Mouse (Mus musculus): ENCODE results near the gene Irf7. TPM values are rescaled to one million over a fixed set of nuclear protein-coding genes. Genes with fewer than 3 reads are reported as not detected.
A peak's percentile ranks its signal among the peaks of the same experiment; 100 is the strongest.

Gene Irf7
- polyA plus RNA-seq, 1 experiment from 2014 or later, result 2.6 TPM

DNA sequence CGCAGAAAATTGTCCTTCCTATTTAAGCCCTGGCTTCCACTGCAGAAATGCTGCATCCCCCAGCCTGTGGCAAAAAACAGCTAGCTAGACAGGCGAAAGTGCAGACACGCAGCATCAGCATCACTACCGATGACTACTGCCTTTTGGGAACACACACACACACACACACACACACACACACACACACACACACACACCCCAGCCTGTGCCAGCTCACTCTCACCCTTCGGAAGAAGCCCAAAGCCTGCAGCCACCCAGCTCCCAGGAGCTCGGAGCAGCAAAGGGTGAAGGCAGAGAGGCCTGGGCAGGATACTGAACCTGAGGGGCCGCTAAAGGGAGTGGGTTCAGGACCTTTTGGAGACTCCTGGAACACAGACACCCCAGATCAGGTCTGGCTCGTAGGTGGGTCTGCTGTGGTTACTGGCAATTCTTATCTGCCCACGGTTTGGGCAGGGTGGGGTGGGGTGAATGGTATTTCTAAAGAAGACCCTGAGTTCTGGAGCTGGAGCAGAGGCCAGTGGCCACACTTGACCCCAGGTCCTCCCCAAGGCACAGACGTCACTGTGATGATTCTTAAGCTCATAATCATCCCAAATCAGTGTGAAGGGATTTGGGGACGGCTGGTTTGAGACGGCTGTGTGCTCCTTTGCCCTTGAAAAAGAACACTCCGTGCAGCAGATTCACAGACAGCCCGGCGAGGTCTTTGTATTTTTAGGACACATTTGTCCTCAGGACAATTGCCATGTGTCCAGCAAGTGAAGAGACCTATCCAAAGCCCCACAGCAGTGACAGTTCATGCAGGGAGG lies 26.5 kb upstream of the Irf7 start:
- Histone ChIP-seq H3K4me2 (peak overlapping the region; percentile 99), H3K4me1 (peaks cover 31% of the 10 kb centered on the region), H3K9ac (replicated peaks) (peak overlapping the region; percentile 64; the same call in 1 of the 2 replicates), H3K4me3 (replicated peaks) (peak overlapping the region; percentile 52), H3K27ac (replicated peaks) (no peak overlapping the region), H3K36me3 (peaks cover 10% of the 10 kb centered on the region; the same call in 1 of the 2 replicates), H3K27me3 (replicated peaks) (peaks cover 59% of the 10 kb centered on the region), H3K9me3 (replicated peaks) (no peaks in the 10 kb centered on the region)
- 32% methylated on average over 15 of the region's 15 CpGs for WGBS
- ATAC-seq (ENCODE audit: low FRiP score), result no peak

DNA sequence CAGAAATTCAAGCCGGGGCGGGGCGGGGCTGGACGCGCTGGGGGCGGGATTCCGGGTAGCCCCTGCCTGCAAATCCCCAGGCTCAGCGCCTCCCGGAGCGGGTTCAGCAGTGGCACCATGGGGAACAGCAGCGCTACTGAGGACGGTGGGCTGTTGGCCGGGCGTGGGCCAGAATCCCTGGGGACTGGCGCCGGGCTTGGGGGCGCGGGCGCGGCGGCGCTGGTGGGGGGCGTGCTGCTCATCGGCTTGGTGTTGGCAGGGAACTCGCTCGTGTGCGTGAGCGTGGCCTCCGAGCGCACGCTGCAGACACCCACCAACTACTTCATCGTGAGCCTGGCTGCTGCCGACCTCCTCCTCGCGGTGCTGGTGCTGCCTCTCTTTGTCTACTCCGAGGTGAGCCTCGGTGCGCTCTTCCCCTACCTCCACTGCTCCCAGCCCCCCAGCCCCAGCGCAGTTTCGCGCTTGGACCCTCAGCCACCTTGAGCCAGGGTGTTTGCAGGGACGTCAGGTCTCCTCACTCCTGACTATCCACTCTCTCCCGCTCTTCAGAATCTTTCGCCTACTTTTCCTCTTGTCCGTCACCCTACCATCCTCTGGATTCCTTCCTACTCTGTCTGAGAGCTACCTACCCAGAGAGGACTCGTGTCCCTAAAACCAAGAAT lies 25.8 kb upstream of the Irf7 start, which contains the start of gene Drd4:
Gene Drd4, plus strand, starts transcription at position 86 of the 662 bp plus-strand sequence.
- H3K36me3 ChIP-seq, result 0 out of 2 replicates have a peak, but pooled peaks cover 3% of the 10 kb centered on the region
- H3K27ac ChIP-seq (replicated peaks), result no peak within 1 kb of the TSS
- H3K9ac ChIP-seq (replicated peaks), result peak within 1 kb of the TSS; percentile 64
- WGBS, result 2% methylated on average over 43 of the region's 46 CpGs
- peak; percentile 36; the same call in 1 of the 2 replicates for ATAC-seq (ENCODE audit: low FRiP score)
- peaks cover 59% of the 10 kb centered on the region for H3K27me3 ChIP-seq (replicated peaks)
- H3K4me1 ChIP-seq, result peaks cover 31% of the 10 kb centered on the region
- H3K4me2 ChIP-seq, result peak within 1 kb of the TSS; percentile 99
- no peaks in the 10 kb centered on the region for H3K9me3 ChIP-seq (replicated peaks)
- H3K4me3 ChIP-seq (replicated peaks), result peak within 1 kb of the TSS; percentile 52

DNA sequence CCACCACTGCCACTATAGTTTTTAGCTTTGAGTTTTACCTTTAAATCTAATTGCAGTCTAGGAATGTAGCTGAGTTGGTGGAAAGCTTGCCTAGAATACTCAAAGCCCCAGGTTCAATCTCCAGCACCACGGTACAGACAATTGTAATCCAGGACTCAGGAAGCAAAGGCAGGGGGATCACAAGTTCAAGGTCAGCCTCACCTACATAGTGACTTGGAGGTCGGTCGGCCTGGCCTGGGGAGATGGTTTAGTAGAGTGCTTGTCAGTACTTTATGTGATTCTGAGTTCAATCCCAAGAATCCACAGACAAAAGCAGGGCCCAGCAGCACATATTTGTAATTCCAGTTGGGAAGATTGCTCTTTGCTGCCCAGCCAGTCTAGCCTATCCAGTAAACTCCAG lies 21.8 kb upstream of the Irf7 start:
- no peak overlapping the region for H3K9ac ChIP-seq (replicated peaks)

DNA sequence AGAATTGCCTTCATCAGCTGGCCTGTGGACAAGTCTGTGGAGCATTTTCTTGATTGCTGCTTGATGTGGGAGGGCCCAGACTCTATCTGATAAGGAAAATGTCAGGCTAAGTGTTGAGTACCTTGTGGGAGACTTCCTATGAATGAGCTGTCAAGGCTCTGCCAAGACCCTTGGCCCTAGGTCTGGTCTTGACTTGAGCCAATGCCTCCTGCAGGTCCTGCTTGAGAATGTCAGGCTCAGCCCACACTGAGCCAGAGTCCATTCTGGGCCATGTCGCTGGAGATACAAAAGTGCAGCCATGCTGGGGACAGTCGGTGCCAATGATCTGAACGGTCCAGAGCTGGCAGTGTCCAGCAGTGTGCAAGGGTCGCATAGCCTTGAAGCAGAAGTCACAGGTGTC lies 16.5 kb upstream of the Irf7 start:
- ATAC-seq (ENCODE audit: low FRiP score), result no peak
- H3K9ac ChIP-seq (replicated peaks), result no peak overlapping the region
- no peak overlapping the region for H3K4me2 ChIP-seq
- H3K27ac ChIP-seq (replicated peaks), result no peak overlapping the region
- H3K4me1 ChIP-seq, result peaks cover 12% of the 10 kb centered on the region
- H3K9me3 ChIP-seq (replicated peaks), result no peaks in the 10 kb centered on the region
- peaks cover 11% of the 10 kb centered on the region for H3K27me3 ChIP-seq (replicated peaks)
- H3K36me3 ChIP-seq, result no peaks in the 10 kb centered on the region
- H3K4me3 ChIP-seq (replicated peaks), result no peak overlapping the region
- WGBS, result 86% methylated on average over 4 of the region's 4 CpGs

More for the DNA sequence above, 21.8 kb upstream of the Irf7 start:
- no peak for ATAC-seq (ENCODE audit: low FRiP score)
- 96% methylated on average over 3 of the region's 3 CpGs for WGBS
- no peaks in the 10 kb centered on the region for H3K9me3 ChIP-seq (replicated peaks)
- H3K4me2 ChIP-seq, result no peak overlapping the region
- H3K36me3 ChIP-seq, result no peaks in the 10 kb centered on the region
- H3K27me3 ChIP-seq (replicated peaks), result peaks cover 31% of the 10 kb centered on the region
- H3K27ac ChIP-seq (replicated peaks), result no peak overlapping the region
- peaks cover 15% of the 10 kb centered on the region for H3K4me1 ChIP-seq
- H3K4me3 ChIP-seq (replicated peaks), result no peak overlapping the region

DNA sequence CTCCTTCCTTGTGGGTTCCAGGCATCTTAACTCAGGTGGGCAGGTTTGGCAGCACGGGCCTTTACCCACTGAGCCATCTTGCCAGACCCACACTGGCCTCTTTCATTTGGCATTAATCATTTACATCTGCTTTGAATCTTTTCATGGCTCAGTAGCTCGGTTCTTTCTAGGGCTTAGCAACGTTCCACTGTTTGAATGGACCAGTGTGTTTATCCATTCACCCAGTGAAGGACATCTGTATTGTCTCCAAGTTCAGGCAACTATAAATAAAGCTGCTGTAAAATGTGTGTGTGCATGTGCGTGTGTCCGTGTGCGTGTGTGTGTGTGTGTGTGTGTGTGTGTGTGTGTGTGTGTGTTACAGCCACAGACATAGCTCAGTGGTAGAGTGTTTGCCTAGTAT lies 15.2 kb upstream of the Irf7 start:
- Histone ChIP-seq H3K36me3 (no peaks in the 10 kb centered on the region), H3K9ac (replicated peaks) (no peak overlapping the region), H3K4me1 (peaks cover 12% of the 10 kb centered on the region), H3K4me2 (no peak overlapping the region), H3K27ac (replicated peaks) (no peak overlapping the region), H3K4me3 (replicated peaks) (no peak overlapping the region), H3K27me3 (replicated peaks) (peaks cover 12% of the 10 kb centered on the region), H3K9me3 (replicated peaks) (no peaks in the 10 kb centered on the region)
- WGBS, result 47% methylated on average over 6 of the region's 6 CpGs
- ATAC-seq (ENCODE audit: low FRiP score), result no peak

DNA sequence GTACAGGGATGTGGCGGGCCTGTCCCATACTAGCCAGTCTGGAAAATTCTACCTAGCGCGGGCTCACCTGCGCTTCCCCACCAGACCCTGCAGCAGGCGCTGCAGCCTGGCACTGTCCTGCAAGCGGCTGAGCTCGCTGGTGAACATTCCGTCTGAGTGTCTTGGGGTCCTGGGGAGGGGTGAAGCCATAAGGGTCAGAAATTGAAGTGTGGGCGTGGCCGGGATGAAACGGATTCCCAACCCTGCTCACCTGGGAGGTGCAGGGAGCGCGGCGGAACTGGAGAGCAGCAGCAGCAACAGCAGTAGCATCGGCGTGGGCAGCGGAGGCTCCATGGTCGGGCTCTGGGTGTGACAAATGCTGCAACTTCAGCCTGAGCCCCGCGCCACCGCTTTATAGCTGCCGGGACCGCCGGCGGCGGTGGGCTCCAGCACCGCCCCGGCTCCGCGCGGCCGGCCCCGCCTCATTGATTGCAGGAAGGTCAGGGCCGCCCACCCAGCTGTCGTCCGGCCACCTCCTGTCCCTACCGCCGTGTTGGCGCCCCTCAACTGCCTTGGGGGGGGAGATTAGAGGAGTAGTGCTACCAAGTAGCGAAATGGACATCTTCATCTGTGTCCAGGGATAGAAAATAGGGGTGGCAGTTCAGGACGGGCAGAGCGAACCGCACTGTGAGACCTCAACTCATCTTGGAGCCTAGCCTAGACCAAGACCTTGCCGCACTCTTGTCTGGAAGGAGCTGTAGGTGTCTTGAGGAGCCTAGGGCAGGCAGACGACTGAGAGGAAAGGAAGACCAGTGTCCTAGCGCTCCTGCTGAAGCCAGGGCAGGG lies 12.7 kb upstream of the Irf7 start, which contains the start of gene Sct:
Gene Sct, minus strand, starts transcription at position 368 of the 825 bp plus-strand sequence.
- peaks cover 12% of the 10 kb centered on the region for H3K27me3 ChIP-seq (replicated peaks)
- ATAC-seq (ENCODE audit: low FRiP score), result peak; percentile 62
- H3K36me3 ChIP-seq, result no peaks in the 10 kb centered on the region
- peak within 1 kb of the TSS; percentile 50 for H3K4me3 ChIP-seq (replicated peaks)
- peak within 1 kb of the TSS; percentile 57 for H3K9ac ChIP-seq (replicated peaks)
- peak within 1 kb of the TSS; percentile 98 for H3K4me2 ChIP-seq
- 2% methylated on average over 46 of the region's 46 CpGs for WGBS
- H3K4me1 ChIP-seq, result peaks cover 12% of the 10 kb centered on the region
- H3K27ac ChIP-seq (replicated peaks), result no peak within 1 kb of the TSS
- no peaks in the 10 kb centered on the region for H3K9me3 ChIP-seq (replicated peaks)

DNA sequence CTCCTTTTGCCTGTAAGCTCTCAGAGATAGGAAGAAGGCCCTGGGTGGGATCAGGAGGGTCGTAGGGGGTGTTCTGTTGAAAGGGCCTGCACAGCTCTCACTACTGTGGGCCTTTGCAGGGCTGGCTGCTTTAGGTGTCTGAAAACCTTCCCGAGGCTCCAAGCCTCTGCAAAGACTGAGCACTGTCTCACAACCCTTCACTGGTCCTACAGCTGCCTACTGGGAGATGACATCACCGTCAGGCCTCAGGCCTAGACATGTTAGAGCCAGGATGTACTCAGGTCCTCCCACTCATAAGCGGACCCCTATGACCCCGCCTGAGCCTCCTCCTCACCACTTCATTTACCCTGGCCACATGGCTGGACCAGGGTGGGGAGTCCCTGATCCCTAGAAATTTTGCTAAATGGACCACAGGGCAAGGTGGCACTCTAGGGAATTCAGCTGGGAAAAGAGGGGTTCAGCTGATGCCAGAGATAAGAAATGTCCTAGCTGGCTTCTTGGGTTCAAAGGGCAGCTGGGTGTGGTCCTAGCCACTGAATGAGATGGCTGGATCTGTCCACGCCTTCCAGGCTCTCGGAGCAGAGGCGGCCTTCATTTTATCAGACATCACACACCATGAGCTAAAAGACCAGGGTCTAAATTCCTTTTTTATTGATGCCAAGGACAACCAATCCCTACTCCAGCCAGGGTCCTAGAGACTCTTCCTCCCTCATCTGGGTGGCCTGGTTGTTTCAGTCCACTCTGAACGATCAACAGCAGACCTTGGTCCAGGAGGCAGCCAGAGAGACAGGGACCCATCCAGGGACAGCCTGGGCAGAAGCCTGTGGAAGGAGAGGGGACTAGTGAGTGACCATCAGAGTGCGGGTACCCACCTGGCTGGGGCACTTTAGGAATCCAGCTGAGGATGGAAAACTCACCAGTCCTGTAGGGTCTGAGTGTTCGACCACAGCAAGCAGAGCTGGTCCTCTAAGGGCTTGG lies 11.7 kb upstream of the Irf7 start:
- Histone ChIP-seq H3K36me3 (no peaks in the 10 kb centered on the region), H3K9ac (replicated peaks) (no peak overlapping the region), H3K9me3 (replicated peaks) (no peaks in the 10 kb centered on the region), H3K4me3 (replicated peaks) (peak overlapping the region; percentile 50; the same call in 1 of the 2 replicates), H3K27me3 (replicated peaks) (peaks cover 12% of the 10 kb centered on the region), H3K27ac (replicated peaks) (no peak overlapping the region), H3K4me2 (peak overlapping the region; percentile 98), H3K4me1 (peaks cover 12% of the 10 kb centered on the region)
- 84% methylated on average over 11 of the region's 11 CpGs for WGBS
- no peak for ATAC-seq (ENCODE audit: low FRiP score)

DNA sequence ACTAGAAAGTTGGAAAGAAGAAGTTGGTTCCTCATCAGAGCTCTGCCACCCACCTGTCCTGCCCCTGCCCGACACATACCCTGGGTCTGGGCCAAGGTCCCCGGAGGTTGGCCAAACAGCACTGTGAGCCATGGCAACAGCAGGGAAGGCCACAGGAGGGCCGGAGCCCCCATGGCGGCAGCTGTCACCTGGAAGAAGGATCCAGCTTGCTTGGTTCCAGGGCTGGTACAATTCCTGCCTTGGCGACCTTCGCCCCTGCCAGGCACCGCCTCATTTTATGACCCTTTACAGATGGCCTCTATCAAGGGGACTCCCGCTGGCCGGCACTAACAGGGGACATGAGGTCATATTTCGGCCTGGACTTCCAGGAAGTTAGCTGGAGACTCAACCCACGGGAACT lies 10.3 kb upstream of the Irf7 start, which contains the start of gene Cdhr5:
Gene Cdhr5, minus strand, starts transcription at position 241 of the 400 bp plus-strand sequence.
- WGBS, result 30% methylated on average over 11 of the region's 11 CpGs
- H3K4me2 ChIP-seq, result no peak within 1 kb of the TSS
- H3K4me1 ChIP-seq, result peaks cover 12% of the 10 kb centered on the region
- H3K9ac ChIP-seq (replicated peaks), result no peak within 1 kb of the TSS
- H3K4me3 ChIP-seq (replicated peaks), result no peak within 1 kb of the TSS
- ATAC-seq (ENCODE audit: low FRiP score), result no peak
- H3K9me3 ChIP-seq (replicated peaks), result no peaks in the 10 kb centered on the region
- no peak within 1 kb of the TSS for H3K27ac ChIP-seq (replicated peaks)
- H3K27me3 ChIP-seq (replicated peaks), result peaks cover 12% of the 10 kb centered on the region
- H3K36me3 ChIP-seq, result no peaks in the 10 kb centered on the region

DNA sequence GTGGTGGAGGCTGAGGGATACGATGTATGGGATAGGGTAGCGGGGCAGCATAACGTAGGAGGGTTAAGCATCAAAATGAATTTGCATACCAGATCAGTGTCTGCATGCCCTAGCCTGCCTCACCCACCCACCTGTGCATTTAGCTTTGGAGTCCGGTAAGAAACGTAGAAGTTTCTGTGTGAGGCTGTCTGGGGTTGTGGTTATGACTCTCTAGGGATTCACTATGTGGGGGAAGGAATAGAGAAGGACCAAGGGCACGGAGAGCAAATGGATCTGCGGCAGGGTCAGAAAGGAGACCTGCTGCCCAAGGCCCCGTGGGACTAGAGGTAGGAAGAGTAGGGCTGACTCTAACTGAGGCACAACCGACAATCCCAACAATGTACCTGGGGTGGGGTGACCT lies 9.1 kb upstream of the Irf7 start:
- WGBS, result 83% methylated on average over 9 of the region's 9 CpGs

DNA sequence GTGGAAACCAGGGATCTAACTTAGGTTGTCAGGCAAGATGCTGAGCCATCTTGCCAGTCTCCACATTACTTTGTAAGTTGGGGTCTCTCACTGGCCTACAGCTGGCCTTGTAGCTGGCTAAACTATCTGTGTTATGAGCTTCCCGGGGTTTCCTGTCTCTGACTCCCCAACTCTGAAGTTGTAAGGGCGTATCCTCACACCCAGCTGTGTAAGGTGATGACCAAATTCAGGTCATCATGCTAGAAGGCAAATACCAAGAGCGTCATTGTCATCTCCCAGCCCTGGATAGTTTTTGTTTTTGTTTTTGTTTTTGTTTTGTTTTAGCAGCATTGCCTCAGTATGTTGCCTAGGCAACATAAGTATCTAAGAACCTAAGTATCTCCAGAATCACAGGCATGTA lies 4.3 kb upstream of the Irf7 start:
- no peaks in the 10 kb centered on the region for H3K36me3 ChIP-seq
- ATAC-seq (ENCODE audit: low FRiP score), result no peak
- H3K4me3 ChIP-seq (replicated peaks), result no peak overlapping the region
- H3K9ac ChIP-seq (replicated peaks), result no peak overlapping the region
- no peak overlapping the region for H3K27ac ChIP-seq (replicated peaks)
- no peak overlapping the region for H3K4me2 ChIP-seq
- no peaks in the 10 kb centered on the region for H3K9me3 ChIP-seq (replicated peaks)
- peaks cover 10% of the 10 kb centered on the region for H3K4me1 ChIP-seq
- H3K27me3 ChIP-seq (replicated peaks), result no peaks in the 10 kb centered on the region
- WGBS, result 85% methylated on average over 3 of the region's 3 CpGs

More for the DNA sequence above, 9.1 kb upstream of the Irf7 start:
- Histone ChIP-seq H3K4me2 (no peak overlapping the region), H3K4me1 (peaks cover 12% of the 10 kb centered on the region), H3K4me3 (replicated peaks) (no peak overlapping the region), H3K36me3 (no peaks in the 10 kb centered on the region), H3K27ac (replicated peaks) (no peak overlapping the region), H3K27me3 (replicated peaks) (peaks cover 9% of the 10 kb centered on the region), H3K9ac (replicated peaks) (no peak overlapping the region), H3K9me3 (replicated peaks) (no peaks in the 10 kb centered on the region)
- no peak for ATAC-seq (ENCODE audit: low FRiP score)
